Mouse (Mus musculus) urinary bladder, adult 18-20 months (tissue): Measurements from ENCODE around the gene Vmn1r70.

Source experiments
- DNase-seq, 2 experiments: peaks; one replicate each; pipeline ENCODE4 v3.0.0; 2022; ENCODE audit warnings: low spot score in 2 of 2, mixed read lengths in 2 of 2

The Vmn1r70 gene

GRCm38 (mm10) chr7:10631232-10631631, at the start of gene Vmn1r70:
Gene Vmn1r70, plus strand, starts transcription at chr7:10631532.
- DNase-seq, result no peak

- DNase-seq, result no peak
These were observed 17.8 kb upstream of the Vmn1r70 start, which contains the start of gene Vmn1r69 for GRCm38 (mm10) chr7:10613559-10613958. Gene Vmn1r69, minus strand, starts transcription at chr7:10613659.
